In the genomic region with DNA sequence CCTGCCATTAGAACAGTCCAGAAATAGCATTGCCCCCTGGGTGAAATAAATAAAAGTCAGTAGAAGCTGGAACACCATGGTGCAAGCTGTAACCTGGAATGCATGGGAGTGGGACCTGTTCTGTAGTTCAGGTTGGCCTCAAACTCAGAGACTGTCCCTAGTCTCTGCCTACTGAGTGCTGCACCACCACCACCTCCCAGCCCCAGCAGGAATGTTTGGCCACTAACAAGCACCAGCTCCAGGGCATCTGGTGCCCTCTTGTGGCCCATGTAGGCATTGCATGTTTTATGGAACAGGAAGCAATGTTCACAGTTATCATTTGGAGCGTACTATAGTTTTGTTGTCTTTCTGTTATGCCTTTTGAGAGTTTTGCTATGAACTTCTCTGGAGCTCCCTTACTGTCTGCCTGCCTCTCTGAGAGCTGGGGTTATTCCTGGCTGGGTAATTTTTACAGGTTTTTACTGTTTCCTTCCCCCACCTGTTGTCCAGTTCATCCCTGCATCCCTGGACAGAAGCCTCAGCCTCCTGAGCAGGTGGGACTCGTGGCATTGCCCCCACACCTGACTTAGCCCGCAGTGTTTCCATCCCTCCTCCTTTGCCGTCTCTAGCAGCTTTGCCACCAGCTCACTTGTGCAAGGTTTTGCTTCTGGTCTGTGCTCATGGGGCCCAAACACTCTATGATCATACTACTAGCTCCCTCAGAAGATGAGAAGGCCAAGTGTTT, we compare ENCODE assay signal across 8 mouse cellular contexts.
DNase-seq lines count a peak whose midpoint lies in the region; ATAC-seq and TF ChIP-seq lines count a peak whose summit lies in the region.

No protein-coding gene starts in this region.

- no peak overlapping the region for H3K27ac ChIP-seq in cortical plate, adult 2 months (ENCODE audit: insufficient read depth, low read length)
- no peak overlapping the region for H3K27ac ChIP-seq in intestine, embryonic 14.5 days (ENCODE audit: low read depth)

- intact Hi-C loops in gastrocnemius, postnatal 14 days (cut with DNase I; ENCODE audit: low total_unique reads), result loop anchor here (5.0 kb wide), 1 partner anchor 137 kb away; no protein-coding TSS in a partner anchor
- intact Hi-C loops in left cerebral cortex, postnatal 14 days (cut with DNase I), result loop anchor here (5.0 kb wide), 2 partner anchors 122 to 137 kb away; no protein-coding TSS in a partner anchor

- 61% methylated on average over 4 of the region's 4 CpGs for WGBS in intestine, embryonic 14.5 days

- no peaks in the 10 kb centered on the region for H3K9me3 ChIP-seq in intestine, embryonic 14.5 days (ENCODE audit: control insufficient read depth, low read length)

- H3K36me3 ChIP-seq in intestine, embryonic 14.5 days (ENCODE audit: control insufficient read depth, insufficient read depth, low read length), result peaks cover 7% of the 10 kb centered on the region

- H3K4me1 ChIP-seq in cortical plate, adult 2 months (ENCODE audit: control insufficient read depth, insufficient read depth, low read length), result peaks cover 1% of the 10 kb centered on the region; the same call in 1 of the 2 replicates
- H3K4me1 ChIP-seq in intestine, embryonic 14.5 days (replicated peaks; ENCODE audit: control insufficient read depth, insufficient read depth, low read length), result no peaks in the 10 kb centered on the region

- peak; percentile 80 for ATAC-seq in activated CD4-positive, CD25-positive, alpha-beta regulatory T cell, adult 4 months
- peak; percentile 81 for ATAC-seq in intestine, embryonic 14.5 days (replicated peaks; ENCODE audit: low FRiP score, low TSS enrichment, low read depth)

- H3K4me2 ChIP-seq in intestine, embryonic 14.5 days (ENCODE audit: low read length), result no peak overlapping the region

- TF ChIP-seq CTCF in cortical plate, adult 2 months (IDR thresholded peaks at IDR 0.05; ENCODE audit: extremely low read depth, insufficient read depth, low read length), result peak; percentile 97

- no peak overlapping the region for H3K9ac ChIP-seq in intestine, embryonic 14.5 days (ENCODE audit: low read length)

- DNase-seq in gastrocnemius, postnatal 14 days, result peak; percentile 81
- peak; percentile 97 for DNase-seq in intestine, embryonic 14.5 days (ENCODE audit: low spot score)
- DNase-seq in left cerebral cortex, postnatal 14 days (ENCODE audit: low spot score in 2 of 2), result peak; percentile 92 to 93
- DNase-seq in mesoderm, embryonic 11.5 days (ENCODE audit: low read depth, low spot score), result peak; percentile 85
- DNase-seq in right cerebral cortex, postnatal 25 days, result peak; percentile 77
- DNase-seq in urinary bladder, postnatal 36 days (ENCODE audit: low spot score in 2 of 2), result peak; percentile 80 to 85

- H3K27me3 ChIP-seq in intestine, embryonic 14.5 days (replicated peaks; ENCODE audit: control insufficient read depth, insufficient read depth, low read length), result no peaks in the 10 kb centered on the region

- no peak overlapping the region for H3K4me3 ChIP-seq in cortical plate, adult 2 months (ENCODE audit: insufficient read depth, low read length)
- no peak overlapping the region for H3K4me3 ChIP-seq in intestine, embryonic 14.5 days (ENCODE audit: low read depth, low read length)

- TF ChIP-seq POLR2A in cortical plate, adult 2 months (IDR thresholded peaks at IDR 0.05; ENCODE audit: extremely low read depth, insufficient read depth, low read length), result no peak
